Mouse (Mus musculus) gastrocnemius, adult 2 months (tissue): ENCODE results near the gene Rarg. TPM values are rescaled to one million over a fixed set of nuclear protein-coding genes. Genes with fewer than 3 reads are reported as not detected.
A peak's percentile ranks its signal among the peaks of the same experiment; 100 is the strongest.
"Not testable (repeated sequence)": the region's sequence is repeated elsewhere in the genome, so short reads cannot be mapped to it uniquely, and the experiment has no call there.

Experiments used
- DNase-seq: peaks from one replicate; pipeline ENCODE4 v3.0.0; 2022
- H3K27ac ChIP-seq: fragments of 200-600 bp; 2 replicates; pipeline ENCODE4 v1.8.1; 2022; ENCODE audit warnings: mild to moderate bottlenecking
- H3K4me3 ChIP-seq: fragments of 200-600 bp; 2 replicates; pipeline ENCODE4 v1.8.1; 2022; ENCODE audit warnings: mild to moderate bottlenecking, moderate library complexity
- CTCF ChIP-seq: fragments of 200-600 bp; IDR thresholded peaks from 2 replicates; pipeline ENCODE4 v1.8.1; 2022; ENCODE audit warnings: antibody characterized with exemption, mild to moderate bottlenecking, moderate library complexity
- intact Hi-C: fragments of 180-260 bp; cut with DNase I; formaldehyde crosslinking; loops from one replicate; pipeline ENCODE4 v1.15.1; 2025
- total RNA-seq, 2 experiments: library from RNA; stranded (reverse); gene quantifications; 2 replicates each; pipeline ENCODE4 v1.2.3; 2021

Gene Rarg
- total RNA-seq, 2 experiments from 2014 or later: 9.9 to 11.9 TPM

DNA sequence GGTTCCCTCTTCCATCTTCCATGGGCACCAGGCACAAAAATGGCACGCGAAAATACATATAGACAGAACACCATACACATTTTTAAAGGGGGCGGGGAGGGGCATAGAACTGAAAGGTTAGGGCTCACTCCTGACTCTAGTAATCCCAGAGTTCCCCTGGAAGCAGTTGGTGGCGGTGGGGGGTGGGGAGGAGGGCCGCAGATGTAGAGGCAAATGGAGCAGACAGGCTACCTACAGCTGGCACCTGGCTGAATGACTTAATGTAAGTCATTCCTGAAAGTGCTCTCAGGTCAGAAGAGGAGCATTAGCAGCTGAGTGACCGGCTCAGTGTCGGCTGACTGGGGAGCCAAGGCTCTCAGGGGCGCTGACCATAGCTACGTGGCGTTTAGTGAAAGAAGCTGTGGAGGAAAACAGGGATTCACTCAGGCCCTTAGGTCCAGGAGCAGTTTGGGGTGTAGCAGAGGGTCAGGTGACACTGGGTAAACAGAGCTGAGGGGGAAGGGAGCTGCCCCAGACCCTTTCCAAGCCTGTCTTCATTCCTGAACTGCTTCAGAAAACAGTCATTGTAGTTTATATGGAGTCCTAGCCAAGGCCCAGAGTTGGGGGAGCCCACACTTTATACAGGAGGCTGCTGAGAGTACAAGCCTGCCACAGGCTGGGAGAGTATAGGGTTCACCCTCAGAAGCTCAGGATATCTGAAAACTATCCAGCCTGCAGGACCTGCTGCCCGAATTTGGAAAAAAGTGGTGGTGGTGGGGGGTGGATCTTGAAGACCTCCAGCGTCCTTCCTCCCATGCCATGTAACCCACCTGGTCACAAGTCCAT, 14.7 kb downstream of the Rarg start:
- intact Hi-C loops: no loop called here
- no peak for TF ChIP-seq CTCF
- Histone ChIP-seq H3K4me3 (peak overlapping the region; percentile 76), H3K27ac (peak overlapping the region; percentile 99)
- no peak for DNase-seq

DNA sequence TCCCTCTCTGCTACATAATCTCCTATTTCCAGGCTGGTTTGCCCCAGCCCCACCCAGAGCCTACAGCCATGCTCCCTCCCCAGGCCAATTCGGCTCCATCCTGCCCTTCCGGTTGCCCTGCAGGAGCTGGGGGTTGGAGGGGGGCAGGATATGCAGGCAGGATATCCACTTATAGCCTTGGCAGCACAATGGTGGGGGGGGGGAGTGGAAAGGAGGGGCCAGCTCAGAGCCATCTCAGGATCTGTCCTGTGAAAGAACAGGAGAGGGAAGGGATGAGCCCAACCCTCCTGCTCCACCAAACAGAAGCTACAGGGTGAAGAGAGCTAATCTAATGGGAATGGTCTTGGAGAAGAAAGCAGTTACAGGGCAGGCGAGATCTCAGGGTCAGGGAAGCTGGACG, 16.7 kb downstream of the Rarg start:
- intact Hi-C loops: no loop called here
- DNase-seq: peak; percentile 56
- Histone ChIP-seq H3K27ac (peak overlapping the region; percentile 99), H3K4me3 (peak overlapping the region; percentile 29)
- no peak for TF ChIP-seq CTCF

DNA sequence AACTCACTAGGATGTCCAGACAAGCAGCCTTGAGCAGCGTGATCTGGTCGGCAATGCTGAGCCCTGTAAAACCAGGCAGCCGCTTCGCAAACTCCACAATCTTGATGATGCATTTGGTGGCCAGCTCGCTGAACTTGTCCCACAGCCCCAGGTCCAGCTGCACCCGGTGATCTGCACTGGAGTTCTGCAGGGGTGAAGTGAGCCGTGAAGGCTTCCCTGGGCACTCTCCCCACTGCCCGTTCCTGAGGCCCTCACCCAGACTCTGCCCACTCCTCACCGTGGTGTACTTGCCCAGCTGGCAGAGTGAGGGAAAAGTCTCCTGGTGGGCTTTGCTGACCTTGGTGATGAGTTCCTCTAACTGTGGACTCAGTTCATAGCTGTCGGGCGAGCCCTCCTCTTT, 17.5 kb downstream of the Rarg start:
- no peak for TF ChIP-seq CTCF
- intact Hi-C loops: loop anchor here (1.0 to 5.0 kb wide), 3 partner anchors 39 to 137 kb away; partner anchors contain the start of gene Mfsd5
- Histone ChIP-seq H3K27ac (peak overlapping the region; percentile 99), H3K4me3 (peak overlapping the region; percentile 11; the same call in 1 of the 2 replicates)
- DNase-seq: no peak

DNA sequence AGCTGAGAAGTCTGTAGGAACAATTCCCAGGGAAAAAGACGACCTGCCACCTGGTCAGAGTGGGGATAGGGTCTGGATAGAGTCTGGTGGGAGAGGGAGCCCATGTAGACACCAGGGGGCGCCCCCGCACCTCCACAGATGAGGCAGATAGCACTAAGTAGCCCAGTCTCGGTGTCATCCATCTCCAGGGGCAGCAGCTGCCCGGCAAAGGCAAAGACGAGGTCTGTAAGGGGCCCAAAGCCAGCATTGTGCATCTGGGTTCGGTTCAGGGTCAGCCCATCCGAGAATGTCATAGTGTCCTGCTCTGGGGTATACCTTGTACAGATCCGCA, 18.1 kb downstream of the Rarg start:
- peak; percentile 98 for TF ChIP-seq CTCF
- DNase-seq: peak; percentile 87
- peak overlapping the region; percentile 99; the same call in 1 of the 2 replicates for H3K27ac ChIP-seq
- intact Hi-C loops: loop anchor here (1.0 to 5.0 kb wide), 3 partner anchors 40 to 138 kb away; partner anchors contain the start of gene Mfsd5
- no peak overlapping the region for H3K4me3 ChIP-seq

DNA sequence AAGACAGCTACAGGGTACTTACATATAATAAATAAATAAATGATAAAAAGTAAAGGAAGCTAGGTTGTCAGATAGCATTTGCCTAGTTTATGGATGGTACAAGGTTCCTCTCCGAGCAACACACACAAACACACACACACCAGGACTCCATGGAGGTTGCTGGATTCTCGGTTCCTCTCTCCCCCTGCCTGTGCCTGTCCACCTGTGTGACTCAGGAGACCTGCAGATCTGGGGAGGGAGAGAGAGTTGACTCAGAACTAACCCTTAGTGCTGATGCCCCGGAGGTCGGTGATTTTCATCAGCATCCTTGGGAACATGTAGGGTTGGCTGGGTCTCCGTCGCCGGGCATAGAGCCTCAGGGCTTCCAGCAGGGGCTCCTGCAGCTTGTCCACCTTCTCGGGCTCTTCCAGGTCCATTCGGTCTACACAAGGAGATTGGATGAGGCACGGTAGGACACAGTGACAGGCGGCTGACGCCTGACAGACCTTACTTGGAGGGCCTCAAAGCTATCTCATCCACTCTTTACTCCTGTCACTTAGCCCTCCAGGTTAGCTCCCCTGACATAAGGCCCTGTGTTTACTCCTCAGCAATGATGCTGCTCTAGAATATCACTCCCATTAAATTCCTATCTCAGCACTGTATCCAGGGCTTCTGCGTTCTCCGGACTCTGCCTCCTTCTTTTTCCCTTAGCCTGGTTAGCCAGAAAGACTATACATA, 18.6 kb downstream of the Rarg start:
- no peak overlapping the region for H3K27ac ChIP-seq
- H3K4me3 ChIP-seq: no peak overlapping the region
- no peak for TF ChIP-seq CTCF
- intact Hi-C loops: loop anchor here (1.0 to 5.0 kb wide), 3 partner anchors 41 to 139 kb away; partner anchors contain the start of gene Mfsd5
- DNase-seq: no peak

DNA sequence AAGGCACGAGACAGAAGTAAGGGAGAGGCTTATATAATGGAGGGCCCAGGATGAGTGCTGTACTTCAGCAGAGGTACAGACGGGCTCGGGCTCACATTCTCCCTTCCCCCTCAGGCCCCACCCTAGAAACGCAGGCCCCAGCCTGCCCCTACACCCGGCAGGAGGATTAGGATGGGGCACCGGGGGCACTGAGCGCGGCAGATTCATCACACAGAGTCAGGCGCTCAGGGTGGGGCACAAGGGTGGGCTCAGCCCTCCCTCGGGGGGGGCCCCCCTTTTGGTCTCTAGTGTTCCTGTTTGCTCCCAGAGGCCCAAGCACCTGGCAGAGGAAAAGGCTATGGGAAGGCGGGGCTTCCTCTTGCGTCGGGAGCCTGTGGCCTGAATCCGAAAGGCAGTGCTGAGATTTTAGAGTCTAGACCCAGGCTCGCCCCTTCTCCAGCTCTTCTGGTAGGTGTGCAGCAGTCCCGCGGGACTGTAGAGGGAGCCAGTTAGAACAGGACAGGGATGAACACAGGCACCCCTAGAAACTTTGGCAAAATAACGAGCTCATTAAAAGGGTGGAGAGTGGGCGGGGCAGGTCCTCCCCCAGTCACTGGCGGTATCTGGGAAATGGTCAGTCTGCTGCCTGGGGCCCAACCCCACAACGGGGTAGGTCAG, 21.8 kb downstream of the Rarg start:
- Histone ChIP-seq H3K4me3 (peak overlapping the region; percentile 48), H3K27ac (peak overlapping the region; percentile 71)
- intact Hi-C loops: loop anchor here (5.0 kb wide), 1 partner anchor 142 kb away; no protein-coding TSS in a partner anchor
- DNase-seq: peak; percentile 51
- no peak for TF ChIP-seq CTCF

DNA sequence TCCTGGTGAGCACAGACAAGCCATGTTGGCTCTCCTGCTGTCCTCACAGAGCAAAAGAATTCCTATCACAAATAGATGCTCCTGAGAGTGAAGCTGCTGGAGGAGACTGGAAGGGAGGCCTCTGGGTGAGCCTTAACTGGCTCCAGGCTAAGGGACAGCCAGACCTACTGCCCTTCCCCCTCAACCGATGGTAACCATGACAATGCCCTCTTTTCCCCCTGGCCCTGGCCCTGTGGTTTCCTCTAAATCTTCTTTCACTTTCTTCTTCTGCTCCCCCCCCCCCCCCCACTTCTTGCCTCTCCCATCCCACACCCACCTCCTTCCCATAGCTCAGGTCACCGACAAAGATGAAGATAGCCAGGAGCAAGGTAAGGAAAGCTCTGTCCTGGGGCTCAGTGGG, 23.4 kb downstream of the Rarg start:
- no peak for DNase-seq
- H3K27ac ChIP-seq: no peak overlapping the region; the same call in 1 of the 2 replicates
- intact Hi-C loops: no loop called here
- H3K4me3 ChIP-seq: no peak overlapping the region
- TF ChIP-seq CTCF: no peak

DNA sequence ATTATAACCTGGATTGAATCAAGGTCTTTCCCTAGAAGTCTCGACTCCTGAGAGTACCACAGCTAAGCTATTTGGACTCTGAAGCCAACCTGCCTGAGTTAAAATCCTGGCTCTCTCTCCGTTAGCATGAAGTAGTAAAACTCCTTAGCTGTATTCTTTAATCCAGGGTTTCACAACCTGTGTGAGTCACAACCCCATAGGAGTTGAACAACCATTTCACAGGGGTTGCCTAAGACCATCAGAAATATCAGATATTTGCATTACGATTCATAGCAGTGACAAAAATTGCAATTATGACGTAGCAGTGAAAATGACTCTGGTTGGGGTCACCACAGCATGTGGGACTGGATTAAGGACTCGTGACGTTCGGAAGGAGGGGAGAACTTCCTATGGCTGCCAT, 24.6 kb downstream of the Rarg start:
- Histone ChIP-seq H3K27ac (no peak overlapping the region), H3K4me3 (no peak overlapping the region)
- DNase-seq: no peak
- TF ChIP-seq CTCF: no peak
- intact Hi-C loops: no loop called here

DNA sequence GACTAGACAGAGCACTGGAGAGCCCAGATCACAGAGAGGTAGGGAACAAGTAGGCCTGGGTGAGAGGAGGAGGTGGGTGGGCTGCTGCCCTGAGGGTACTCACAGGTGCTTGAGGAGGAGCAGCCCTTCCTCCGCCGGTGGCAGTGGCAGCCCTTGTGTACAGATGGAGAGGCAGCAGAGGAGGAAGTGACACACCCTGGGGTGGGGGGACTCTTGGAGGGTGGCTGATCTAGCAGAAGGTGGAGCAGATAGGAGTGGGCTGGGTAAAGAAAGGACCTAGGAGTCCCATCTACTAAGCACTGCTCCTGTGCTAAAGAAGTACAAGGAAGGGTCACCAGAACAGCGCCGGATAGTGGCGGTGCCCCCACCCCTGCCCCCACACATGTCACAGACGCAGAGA, 25.6 kb downstream of the Rarg start, which contains the start of gene Itgb7:
Itgb7 (minus strand) TSS at position 197 of the 400 bp plus-strand sequence.
- Histone ChIP-seq H3K27ac (peak within 1 kb of the TSS; percentile 24; the same call in 1 of the 2 replicates), H3K4me3 (peak within 1 kb of the TSS; percentile 29)
- no peak for TF ChIP-seq CTCF
- intact Hi-C loops: no loop called here
- DNase-seq: no peak

DNA sequence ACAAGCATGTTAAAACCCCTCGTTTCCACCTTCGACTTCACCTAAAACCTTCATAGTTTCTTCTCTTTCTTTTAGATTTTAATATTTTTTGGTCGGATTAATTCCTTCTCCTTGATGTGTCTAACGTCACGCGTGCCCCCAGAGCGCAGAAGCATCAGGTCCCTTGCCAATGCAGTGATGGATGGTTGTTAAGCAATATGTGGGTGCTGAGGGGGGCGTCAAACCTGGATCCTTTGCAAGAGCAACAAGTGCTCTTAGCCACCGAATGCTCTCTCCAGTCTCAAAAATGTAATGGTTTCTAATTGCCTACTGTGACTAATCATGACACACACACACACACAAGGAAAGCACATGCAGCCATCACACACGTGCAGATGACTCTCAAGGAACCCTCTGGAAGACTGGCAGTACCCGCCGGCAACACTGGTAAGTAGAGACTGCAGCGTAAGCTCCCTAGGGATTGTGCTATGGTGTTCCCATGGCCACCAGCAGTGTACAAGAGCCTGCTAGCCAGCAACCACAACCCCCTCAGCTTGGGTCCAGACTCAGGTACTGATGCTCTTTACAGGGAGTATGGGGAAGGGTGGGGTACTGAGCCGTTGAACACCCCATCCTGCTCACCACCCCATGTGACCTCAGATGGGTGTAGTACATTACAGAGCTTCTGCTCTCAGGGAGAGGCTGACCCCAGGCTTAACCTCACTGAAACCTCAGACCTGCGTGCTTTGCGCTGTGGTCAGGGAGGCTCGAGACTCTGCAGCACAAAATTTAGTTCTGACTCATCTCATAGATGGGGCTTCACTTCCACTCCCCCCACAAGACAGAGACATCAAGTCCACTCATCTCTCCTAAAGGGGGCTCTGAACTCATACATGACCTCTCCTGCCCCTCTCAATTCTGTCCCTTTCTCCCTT, 26.7 kb downstream of the Rarg start:
- no peak overlapping the region; the same call in 1 of the 2 replicates for H3K27ac ChIP-seq
- no peak overlapping the region for H3K4me3 ChIP-seq

DNA sequence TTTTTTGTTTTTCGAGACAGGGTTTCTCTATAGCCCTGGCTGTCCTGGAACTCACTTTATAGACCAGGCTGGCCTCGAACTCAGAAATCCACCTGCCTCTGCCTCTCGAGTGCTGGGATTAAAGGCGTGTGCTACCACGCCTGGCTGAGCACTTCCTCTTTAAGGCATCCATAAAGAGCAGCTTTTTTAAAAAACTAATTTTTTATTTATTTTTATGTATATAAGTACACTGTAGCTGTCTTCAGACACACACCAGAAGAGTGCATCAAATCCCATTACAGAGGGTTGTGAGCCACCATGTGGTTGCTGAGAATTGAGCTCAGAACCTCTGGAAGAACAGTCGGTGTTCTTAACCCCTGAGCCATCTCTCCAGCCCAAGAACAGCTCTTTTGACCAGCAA, 31.7 kb downstream of the Rarg start:
- not testable (repeated sequence) for DNase-seq, H3K4me3 ChIP-seq, H3K27ac ChIP-seq
- intact Hi-C loops: loop anchor here (10.0 kb wide), 1 partner anchor 111 kb away; no protein-coding TSS in a partner anchor

More for the DNA sequence above, 26.7 kb downstream of the Rarg start:
- no peak for TF ChIP-seq CTCF
- intact Hi-C loops: no loop called here
- DNase-seq: no peak
